Mouse (Mus musculus): ENCODE results near the gene Efnb2.

Gene Efnb2

DNA sequence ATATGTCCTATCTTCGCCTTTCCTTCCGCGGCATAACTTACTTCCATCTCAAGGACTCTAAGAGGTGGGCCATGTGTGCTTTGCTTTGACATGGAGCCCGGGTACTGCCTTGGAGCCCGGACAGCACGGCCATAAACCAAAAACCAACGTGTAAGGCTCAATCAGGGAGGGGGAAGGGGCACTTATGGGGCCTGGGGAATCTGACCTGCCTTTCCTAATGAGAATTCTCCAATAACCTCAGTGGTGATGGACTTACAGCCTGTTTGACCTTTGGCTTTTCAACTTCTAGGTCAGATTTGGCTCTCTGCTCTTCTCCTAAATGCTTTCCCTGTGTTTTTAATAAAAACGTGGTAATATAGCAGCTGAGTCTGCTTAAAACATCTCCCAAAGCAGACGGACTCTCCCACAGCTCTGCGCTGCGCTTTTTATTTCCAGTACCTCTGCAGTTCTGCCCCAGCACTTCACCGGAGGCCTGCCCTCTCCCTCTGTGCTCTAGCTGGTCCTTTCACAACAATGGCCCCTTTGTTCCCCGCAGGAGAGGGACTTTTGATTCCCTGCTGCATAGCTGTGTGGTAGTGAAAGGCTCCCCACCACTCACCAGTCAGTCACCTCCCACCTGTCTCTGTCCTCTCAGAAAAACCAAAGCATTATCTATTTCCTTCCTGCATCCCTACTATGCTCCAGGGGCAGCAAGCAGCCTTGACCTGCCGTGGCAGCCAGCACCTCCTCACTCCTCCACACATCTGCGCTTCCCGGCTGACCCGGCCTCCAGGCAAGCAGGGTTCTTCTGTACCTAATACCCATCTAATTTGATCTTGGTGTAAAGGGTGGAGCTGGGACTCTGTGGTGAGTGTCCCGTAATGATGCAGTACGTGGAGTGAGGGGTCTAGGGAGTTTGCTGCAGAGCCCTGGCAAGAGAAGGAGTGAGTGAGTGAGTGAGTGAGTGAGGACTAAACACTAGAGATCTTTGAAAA, 41.5 kb downstream of the Efnb2 start:
- intact Hi-C loops (cut with DNase I), result no loop called here

GRCm38 (mm10) chr8:8613844-8614243, 47.2 kb downstream of the Efnb2 start:
- intact Hi-C loops (cut with DNase I), result no loop called here

DNA sequence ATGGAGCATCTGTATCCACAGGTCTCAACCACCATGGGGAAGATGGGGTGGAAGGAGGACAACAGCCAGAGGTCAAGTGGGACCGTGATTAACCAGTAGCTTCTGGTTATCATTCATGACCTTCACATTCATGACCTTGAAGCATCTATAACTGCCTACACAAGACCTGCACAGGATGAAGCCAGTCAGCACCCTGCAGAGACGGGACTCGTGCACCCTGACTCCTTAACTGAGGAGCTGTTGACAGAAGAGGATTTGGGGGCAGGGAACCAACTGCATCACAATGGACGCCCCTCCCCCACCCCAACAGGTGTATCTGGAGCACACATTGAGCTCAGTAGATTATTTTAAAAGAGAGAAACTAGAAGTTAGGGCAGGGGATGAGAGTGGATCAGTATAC, 49.1 kb downstream of the Efnb2 start:
- intact Hi-C loops (cut with DNase I), result no loop called here

GRCm38 (mm10) chr8:8609791-8610190, 51.3 kb downstream of the Efnb2 start:
- intact Hi-C loops (cut with DNase I), result loop anchor here (10.0 kb wide), 1 partner anchor 125 kb away; no protein-coding TSS in a partner anchor

DNA sequence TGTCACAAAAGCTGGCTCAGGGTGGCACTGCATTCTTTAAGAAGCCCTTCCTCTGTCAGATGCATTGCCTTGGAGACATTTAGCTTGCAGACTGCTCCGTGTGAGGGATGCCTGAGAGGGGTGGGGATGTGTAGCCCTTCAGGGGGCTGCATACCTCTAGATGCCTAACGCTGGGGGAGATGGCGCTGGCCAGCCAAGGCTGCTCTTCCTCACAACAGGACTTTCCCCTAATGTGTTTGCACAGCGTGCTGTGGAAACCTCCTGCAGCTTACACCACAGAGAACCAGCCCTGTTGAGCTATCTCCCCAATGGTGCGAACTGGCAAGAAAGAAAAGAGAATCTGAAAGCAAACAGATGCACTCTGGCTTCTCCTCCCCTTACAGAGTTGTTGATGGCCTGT, 51.9 kb downstream of the Efnb2 start:
- intact Hi-C loops (cut with DNase I), result loop anchor here (10.0 kb wide), 1 partner anchor 124 kb away; no protein-coding TSS in a partner anchor

DNA sequence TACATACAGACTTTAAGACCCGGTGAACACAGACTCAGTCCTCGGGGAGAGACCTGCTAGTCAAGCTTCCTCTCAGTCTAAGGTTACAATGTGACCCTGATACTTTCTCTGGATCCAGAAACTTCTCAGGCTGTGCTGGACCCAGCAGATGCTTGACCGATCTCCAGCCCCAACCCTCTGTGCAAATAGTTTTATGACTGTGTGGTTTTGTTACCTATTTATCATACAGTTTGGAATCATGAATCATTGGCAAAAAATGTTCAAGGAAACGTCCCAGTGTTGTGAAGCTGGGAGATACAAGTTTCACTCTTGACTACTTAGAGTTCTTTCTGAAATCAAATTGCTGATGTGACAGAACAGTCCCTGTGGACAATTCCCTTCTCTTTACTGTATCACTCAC, 55.4 kb downstream of the Efnb2 start:
- intact Hi-C loops (cut with DNase I), result loop anchor here (10.0 kb wide), 1 partner anchor 121 kb away; no protein-coding TSS in a partner anchor

DNA sequence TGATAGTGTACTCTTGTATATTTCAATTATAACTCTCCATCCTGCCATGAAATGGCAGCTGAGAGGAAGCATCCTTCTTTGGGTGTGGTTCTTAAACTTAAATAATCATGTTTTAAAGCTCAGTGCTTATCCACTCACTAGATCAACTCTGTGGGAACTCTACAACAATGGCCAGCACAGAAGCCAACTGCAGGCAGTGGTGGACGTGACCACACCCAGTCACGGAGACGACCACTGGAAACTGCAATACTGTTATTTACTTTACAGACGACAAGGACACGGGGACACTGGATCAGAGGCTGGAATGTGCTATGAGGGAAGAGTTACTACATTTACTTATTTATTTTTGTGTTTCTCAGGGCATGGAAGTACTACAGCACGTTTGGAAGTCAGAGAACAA, 57.2 kb downstream of the Efnb2 start:
- intact Hi-C loops (cut with DNase I), result loop anchor here (10.0 kb wide), 1 partner anchor 119 kb away; no protein-coding TSS in a partner anchor

- intact Hi-C loops (cut with DNase I), result loop anchor here (10.0 kb wide), 1 partner anchor 118 kb away; no protein-coding TSS in a partner anchor
Observed at GRCm38 (mm10) chr8:8602616-8603461, 58.2 kb downstream of the Efnb2 start.

- intact Hi-C loops (cut with DNase I), result loop anchor here (10.0 kb wide), 1 partner anchor 115 kb away; no protein-coding TSS in a partner anchor
Observed at GRCm38 (mm10) chr8:8599931-8600330, 61.1 kb downstream of the Efnb2 start.

- intact Hi-C loops (cut with DNase I), result no loop called here
Observed at GRCm38 (mm10) chr8:8597434-8597833, 63.6 kb downstream of the Efnb2 start.

DNA sequence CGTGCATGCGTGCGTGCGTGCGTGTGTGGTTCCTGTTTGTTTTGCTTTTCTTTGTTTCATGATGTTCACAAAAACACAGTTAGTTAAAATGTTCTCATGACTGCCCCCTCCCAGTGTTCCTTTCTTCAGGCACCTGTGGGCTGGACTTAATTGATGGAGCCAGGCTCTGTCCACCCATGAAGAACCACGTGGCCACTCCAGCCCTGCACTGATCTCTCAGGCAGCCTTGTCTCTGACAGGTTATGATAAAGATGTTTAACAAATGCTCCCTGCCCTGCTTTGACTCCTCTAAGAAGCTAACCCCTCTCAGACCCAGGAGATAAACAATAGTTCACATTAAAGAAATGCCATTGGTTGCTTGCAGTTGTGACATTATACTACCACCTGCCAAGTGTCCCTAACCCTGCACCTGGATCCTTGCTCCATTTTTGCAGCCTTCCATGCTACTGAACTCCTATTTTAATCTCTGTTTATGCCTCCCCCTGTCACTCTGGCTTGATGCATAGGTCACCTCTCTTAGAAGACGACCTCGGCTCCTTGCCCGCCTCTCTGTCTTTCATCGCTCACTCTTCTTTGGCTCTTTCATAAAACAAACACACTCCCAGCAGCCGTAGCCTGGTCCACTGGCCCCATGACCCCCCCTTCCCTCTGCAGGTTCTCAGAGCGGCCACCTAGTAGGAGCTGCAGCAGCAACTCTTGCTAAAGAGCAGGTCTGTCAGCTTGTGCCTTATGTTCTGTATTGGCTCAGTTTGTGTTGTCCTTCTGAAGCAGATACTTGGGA, 65.0 kb downstream of the Efnb2 start:
- intact Hi-C loops (cut with DNase I), result no loop called here

DNA sequence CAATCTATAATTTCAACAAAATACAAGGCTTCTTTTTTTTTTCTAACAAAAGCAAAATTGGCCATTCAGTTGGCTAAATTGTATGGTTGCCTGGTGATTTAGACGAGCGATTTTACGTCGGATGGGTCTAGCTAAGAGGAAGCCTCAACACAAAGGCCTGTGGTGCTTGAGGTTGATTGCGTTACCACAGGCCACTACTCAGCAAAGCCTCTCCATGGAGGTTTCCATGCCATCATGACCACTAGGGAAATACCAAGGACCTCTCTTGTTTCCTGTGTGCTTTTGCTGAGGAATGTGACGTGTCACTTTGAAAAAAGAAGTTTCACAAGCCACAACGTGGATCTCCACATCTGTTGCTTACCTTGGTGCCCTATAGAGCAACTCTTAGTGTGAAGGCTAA, 67.2 kb downstream of the Efnb2 start:
- intact Hi-C loops (cut with DNase I), result no loop called here

- intact Hi-C loops (cut with DNase I), result no loop called here
Observed at GRCm38 (mm10) chr8:8593371-8593770, 67.7 kb downstream of the Efnb2 start.

- intact Hi-C loops (cut with DNase I), result no loop called here
Observed at GRCm38 (mm10) chr8:8592331-8592730, 68.7 kb downstream of the Efnb2 start.

DNA sequence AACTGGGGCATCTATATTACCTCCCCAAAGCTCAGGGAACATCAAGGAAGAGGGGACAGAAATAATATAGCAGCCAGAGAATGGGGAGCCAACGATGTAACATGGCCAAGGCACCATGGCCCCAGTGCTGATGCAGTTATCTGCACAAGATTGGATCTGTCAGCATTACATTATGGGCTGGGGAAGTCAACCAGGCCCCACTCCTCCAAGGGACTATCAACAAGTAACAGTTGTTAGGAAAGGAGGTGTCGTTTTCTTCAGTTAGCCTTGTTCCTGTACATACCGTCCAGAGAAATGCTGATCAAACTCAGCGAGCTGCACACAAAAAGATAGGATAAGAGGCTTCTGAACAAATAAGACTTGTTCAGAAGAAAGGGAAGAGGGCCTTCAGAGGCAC, 77.1 kb downstream of the Efnb2 start:
- intact Hi-C loops (cut with DNase I), result no loop called here

- intact Hi-C loops (cut with DNase I), result no loop called here
Observed at GRCm38 (mm10) chr8:8583290-8583980, 77.6 kb downstream of the Efnb2 start.

- intact Hi-C loops (cut with DNase I), result no loop called here
Observed at GRCm38 (mm10) chr8:8577770-8578303, 83.2 kb downstream of the Efnb2 start.

DNA sequence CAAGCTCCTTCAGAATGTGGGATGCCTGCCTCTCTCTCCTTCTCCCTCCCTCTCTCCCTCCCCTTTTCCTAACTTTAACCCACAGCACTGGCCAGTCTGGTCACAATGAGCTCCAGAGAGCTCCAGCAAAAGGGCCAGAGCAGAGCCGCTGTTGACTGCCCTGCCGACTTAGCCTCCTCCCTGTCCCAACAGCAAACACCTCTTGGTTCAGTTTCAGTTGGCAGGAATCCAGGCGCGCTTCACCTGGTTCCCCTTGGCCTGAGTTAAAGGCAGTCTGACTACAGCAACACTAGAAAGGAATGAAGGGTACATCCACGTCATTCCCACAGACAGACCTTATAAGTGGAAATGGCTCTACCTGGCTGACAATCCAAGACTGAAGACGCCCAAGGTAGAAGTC, 84.2 kb downstream of the Efnb2 start:
- intact Hi-C loops (cut with DNase I), result no loop called here

GRCm38 (mm10) chr8:8576286-8576685, 84.8 kb downstream of the Efnb2 start:
- intact Hi-C loops (cut with DNase I), result no loop called here

All from adrenal gland (tissue).